9 mouse cellular contexts compared by ENCODE assay signal in genomic region chr6:94789308-94789763, GRCm38 (mm10).
A peak's percentile ranks its signal among the peaks of the same experiment; 100 is the strongest.
DNase-seq lines count a peak whose midpoint lies in the region; ATAC-seq and TF ChIP-seq lines count a peak whose summit lies in the region.
"Had no signal": no experiment of that assay in that cellular context is flagged by ENCODE, and none has a peak within 500 bp of the region (broad histone marks: within the 10 kb centered on the region; RNA-seq: fewer than 3 reads in every experiment).

No protein-coding gene starts in this region.

- H3K4me3 ChIP-seq in forebrain, postnatal 0 days (ENCODE audit: low read depth, low read length), result no peak overlapping the region
- no peak overlapping the region for H3K4me3 ChIP-seq in midbrain, embryonic 14.5 days (replicated peaks; ENCODE audit: low read depth, low read length)

- no peak overlapping the region for H3K4me2 ChIP-seq in forebrain, postnatal 0 days (ENCODE audit: low read depth)
- H3K4me2 ChIP-seq in midbrain, embryonic 14.5 days (ENCODE audit: low read length), result no peak overlapping the region

- peak; percentile 71 for ATAC-seq in forebrain, postnatal 0 days
- peak; percentile 62; the same call in 1 of the 2 replicates for ATAC-seq in midbrain, embryonic 14.5 days (ENCODE audit: low FRiP score, low TSS enrichment)

- no peak overlapping the region for H3K27ac ChIP-seq in forebrain, postnatal 0 days (ENCODE audit: low read depth, low read length)
- H3K27ac ChIP-seq in midbrain, embryonic 14.5 days (replicated peaks; ENCODE audit: low read depth, low read length), result peak overlapping the region; percentile 39; the same call in 1 of the 2 replicates

- no peak for TF ChIP-seq CTCF in forebrain, postnatal 0 days (IDR thresholded peaks at IDR 0.05; ENCODE audit: low read depth)

- 31% methylated on average over 5 of the region's 5 CpGs for WGBS in forebrain, postnatal 0 days
- 51% methylated on average over 5 of the region's 5 CpGs for WGBS in midbrain, embryonic 14.5 days

- DNase-seq in layer of hippocampus, postnatal 14 days (ENCODE audit: low spot score in 2 of 2), result peak; percentile 29 to 47
- no peak for DNase-seq in layer of hippocampus, postnatal 25 days (ENCODE audit: extremely low spot score in 1 of 2, low spot score in 1 of 2)
- peak; percentile 11 for DNase-seq in brain, adult 2 months (ENCODE audit: low read depth, low spot score)
- peak; percentile 61 for DNase-seq in forebrain, postnatal 0 days
- peak; percentile 79 for DNase-seq in midbrain, embryonic 14.5 days
- DNase-seq in gastrocnemius, adult 8-10 months (ENCODE audit: low spot score in 2 of 2), result no peak
- no peak for DNase-seq in left cerebral cortex, postnatal 36 days (ENCODE audit: low spot score in 2 of 2)
- DNase-seq: heart, adult 11 months; spleen, adult 18-20 months had no signal

- H3K9me3 ChIP-seq in forebrain, postnatal 0 days (ENCODE audit: low read length), result no peaks in the 10 kb centered on the region
- no peaks in the 10 kb centered on the region for H3K9me3 ChIP-seq in midbrain, embryonic 14.5 days (ENCODE audit: control insufficient read depth, low read length)

- no peaks in the 10 kb centered on the region; the same call in 1 of the 2 replicates for H3K4me1 ChIP-seq in forebrain, postnatal 0 days (ENCODE audit: insufficient read depth)
- H3K4me1 ChIP-seq in midbrain, embryonic 14.5 days (ENCODE audit: control insufficient read depth, insufficient read depth, low read length), result peaks cover 9% of the 10 kb centered on the region; the same call in 1 of the 2 replicates

- H3K27me3 ChIP-seq in forebrain, postnatal 0 days (ENCODE audit: insufficient read depth, low read length), result no peaks in the 10 kb centered on the region
- no peaks in the 10 kb centered on the region for H3K27me3 ChIP-seq in midbrain, embryonic 14.5 days (ENCODE audit: control insufficient read depth, insufficient read depth, low read length)

- intact Hi-C loops in left cerebral cortex, postnatal 36 days (cut with DNase I), result loop anchor here (10.0 kb wide), 1 partner anchor 165 kb away; no protein-coding TSS in a partner anchor

- no peaks in the 10 kb centered on the region for H3K36me3 ChIP-seq in forebrain, postnatal 0 days (ENCODE audit: insufficient read depth)
- H3K36me3 ChIP-seq in midbrain, embryonic 14.5 days (ENCODE audit: control insufficient read depth, insufficient read depth, low read length), result no peaks in the 10 kb centered on the region

- H3K9ac ChIP-seq in forebrain, postnatal 0 days, result no peak overlapping the region
- no peak overlapping the region for H3K9ac ChIP-seq in midbrain, embryonic 14.5 days (replicated peaks; ENCODE audit: low read length)

Comparison
In these comparisons a context has a peak if more than half of its experiments do, and no peak if none do; other contexts are left out.
1. DNase-seq: peak in layer of hippocampus, postnatal 14 days (2 of 2), brain, adult 2 months (single experiment), forebrain, postnatal 0 days (single experiment) and midbrain, embryonic 14.5 days (single experiment); none in layer of hippocampus, postnatal 25 days (0 of 2), gastrocnemius, adult 8-10 months (0 of 2) and left cerebral cortex, postnatal 36 days (0 of 2).